Comparison of ENCODE assay signal across 13 mouse cellular contexts in the genomic region with DNA sequence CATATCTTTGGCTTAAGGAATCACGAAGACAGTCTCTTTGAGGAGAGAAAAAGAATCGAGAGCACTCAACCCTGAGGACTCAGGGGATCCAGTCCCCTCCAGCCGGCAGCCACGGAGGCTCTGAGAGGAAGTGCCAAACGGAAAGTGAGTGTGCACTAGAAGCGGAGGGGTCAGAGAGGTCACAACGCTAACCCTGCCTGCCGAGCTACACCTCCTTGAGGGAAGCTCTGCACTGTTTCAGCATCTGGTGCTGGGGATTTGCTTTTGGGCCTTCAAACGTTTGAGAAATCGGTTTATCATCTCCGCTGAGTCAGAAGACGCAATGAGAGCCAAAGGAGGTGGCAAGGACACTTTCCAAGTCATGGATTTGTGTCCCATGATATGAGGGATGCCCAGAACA. TPM values are rescaled to one million over a fixed set of nuclear protein-coding genes. Genes with fewer than 3 reads are reported as not detected.
A peak's percentile ranks its signal among the peaks of the same experiment; 100 is the strongest.
DNase-seq lines count a peak whose midpoint lies in the region; ATAC-seq lines count a peak whose summit lies in the region.
"Had no signal": no experiment of that assay in that cellular context is flagged by ENCODE, and none has a peak within 500 bp of the region (broad histone marks: within the 10 kb centered on the region; RNA-seq: fewer than 3 reads in every experiment).

No protein-coding gene starts in this region.

- H3K27ac ChIP-seq in heart, embryonic 11.5 days (ENCODE audit: low read depth, low read length): no peak overlapping the region
- no peak overlapping the region for H3K27ac ChIP-seq in midbrain, embryonic 11.5 days (ENCODE audit: low read depth, low read length)
- H3K27ac ChIP-seq: embryonic facial prominence, embryonic 13.5 days; heart, embryonic 13.5 days; liver, embryonic 15.5 days had no signal

- WGBS in heart, embryonic 11.5 days (ENCODE audit: insufficient replicate concordance): 23% methylated on average over 12 of the region's 12 CpGs
- 37% methylated on average over 12 of the region's 12 CpGs for WGBS in midbrain, embryonic 11.5 days

- H3K36me3 ChIP-seq in heart, embryonic 11.5 days (ENCODE audit: control insufficient read depth, insufficient read depth, low read length): no peaks in the 10 kb centered on the region
- no peaks in the 10 kb centered on the region for H3K36me3 ChIP-seq in midbrain, embryonic 11.5 days (ENCODE audit: control insufficient read depth, insufficient read depth, low read length)
- H3K36me3 ChIP-seq: liver, embryonic 15.5 days had no signal

- peak overlapping the region; percentile 14; the same call in 1 of the 2 replicates for H3K4me2 ChIP-seq in heart, embryonic 11.5 days
- no peak overlapping the region for H3K4me2 ChIP-seq in midbrain, embryonic 11.5 days
- H3K4me2 ChIP-seq: embryonic facial prominence, embryonic 13.5 days; heart, embryonic 13.5 days; liver, embryonic 15.5 days had no signal

- no peak for ATAC-seq in heart, embryonic 11.5 days (replicated peaks; ENCODE audit: insufficient number of reproducible peaks, low FRiP score, low TSS enrichment)
- ATAC-seq in neutrophil, adult 5-6 weeks (ENCODE audit: extremely low read depth, insufficient number of reproducible peaks, low FRiP score, poor library complexity, severe bottlenecking): peak; percentile 50; the same call in 1 of the 2 replicates
- no peak for ATAC-seq in midbrain, embryonic 11.5 days (ENCODE audit: low FRiP score)
- ATAC-seq: intestine, embryonic 16.5 days; midbrain, embryonic 16.5 days had no signal

- peaks cover 28% of the 10 kb centered on the region for H3K4me1 ChIP-seq in heart, embryonic 11.5 days (ENCODE audit: control insufficient read depth, insufficient read depth, low read length)
- peaks cover 9% of the 10 kb centered on the region for H3K4me1 ChIP-seq in midbrain, embryonic 11.5 days (ENCODE audit: control insufficient read depth, insufficient read depth, low read length)

- no peaks in the 10 kb centered on the region for H3K27me3 ChIP-seq in heart, embryonic 11.5 days (ENCODE audit: control insufficient read depth, insufficient read depth, low read length)
- H3K27me3 ChIP-seq in midbrain, embryonic 11.5 days (ENCODE audit: control insufficient read depth, insufficient read depth, low read length): no peaks in the 10 kb centered on the region
- H3K27me3 ChIP-seq: embryonic facial prominence, embryonic 13.5 days; heart, embryonic 13.5 days; liver, embryonic 15.5 days had no signal

- H3K9ac ChIP-seq in heart, embryonic 11.5 days (ENCODE audit: low read depth, low read length): no peak overlapping the region
- H3K9ac ChIP-seq in midbrain, embryonic 11.5 days (ENCODE audit: low read length): no peak overlapping the region
- H3K9ac ChIP-seq: embryonic facial prominence, embryonic 13.5 days; heart, embryonic 13.5 days; liver, embryonic 15.5 days had no signal

- no peak for DNase-seq in heart, adult 8-10 months (ENCODE audit: low spot score)
- DNase-seq in spleen, postnatal 36 days (ENCODE audit: low spot score in 2 of 2): peak; percentile 11 to 32
- no peak for DNase-seq in spleen, postnatal 4 days (ENCODE audit: low spot score in 2 of 2)
- peak; percentile 61 for DNase-seq in embryo, embryonic 9.5 days (ENCODE audit: extremely low spot score)
- no peak for DNase-seq in retina, postnatal 1 day
- no peak for DNase-seq in midbrain, embryonic 11.5 days (ENCODE audit: low spot score, missing footprints)

- H3K4me3 ChIP-seq in heart, embryonic 11.5 days (ENCODE audit: low read depth, low read length): no peak overlapping the region
- H3K4me3 ChIP-seq in midbrain, embryonic 11.5 days (ENCODE audit: low read depth, low read length): no peak overlapping the region
- H3K4me3 ChIP-seq: embryonic facial prominence, embryonic 13.5 days; heart, embryonic 13.5 days; liver, embryonic 15.5 days had no signal

- peaks cover 3% of the 10 kb centered on the region for H3K9me3 ChIP-seq in heart, embryonic 11.5 days (replicated peaks; ENCODE audit: control insufficient read depth, low read length)
- H3K9me3 ChIP-seq in midbrain, embryonic 11.5 days (ENCODE audit: control insufficient read depth, low read length): peaks cover 2% of the 10 kb centered on the region; the same call in 1 of the 2 replicates
- H3K9me3 ChIP-seq: embryonic facial prominence, embryonic 13.5 days; heart, embryonic 13.5 days; liver, embryonic 15.5 days had no signal

RNA-seq across cellular contexts. Expression of a gene that starts 53.8 kb away (rescaled TPM):
- polyA plus RNA-seq in heart, embryonic 11.5 days (2014; fragmentation: Nextera tagmentation; extraction: Ambion mirVana): 15.6 and 15.7 TPM in 2 replicates
- 1 to 10 TPM; 6.8 to 9.2 (median 7.9) TPM for total RNA-seq in heart, adult 8-10 months (2022)
- 2.0 TPM in 1 of 2 replicates, not detected in the other for total RNA-seq in neutrophil, adult 5-6 weeks (2017)
- 16.7 and 19.8 TPM in 2 replicates for polyA plus RNA-seq in midbrain, embryonic 11.5 days (2014; fragmentation: Nextera tagmentation; extraction: Ambion mirVana)

Comparison
In these comparisons a context has a peak if more than half of its experiments do, and no peak if none do; other contexts are left out.
1. DNase-seq: peak in spleen, postnatal 36 days (2 of 2) and embryo, embryonic 9.5 days (single experiment); none in heart, adult 8-10 months (single experiment), spleen, postnatal 4 days (0 of 2), retina, postnatal 1 day (single experiment) and midbrain, embryonic 11.5 days (single experiment).